Mouse (Mus musculus) kidney, postnatal 25 days (tissue): ENCODE measurements around the gene Syce1l.

Experiments used
- DNase-seq, 2 experiments: peaks; one replicate each; pipeline ENCODE4 v3.0.0; 2021; ENCODE audit warnings: mixed read lengths in 2 of 2

The Syce1l gene

GRCm38 (mm10) chr8:113674611-113675010, 31.6 kb downstream of the Syce1l start:
- no peak for DNase-seq

DNA sequence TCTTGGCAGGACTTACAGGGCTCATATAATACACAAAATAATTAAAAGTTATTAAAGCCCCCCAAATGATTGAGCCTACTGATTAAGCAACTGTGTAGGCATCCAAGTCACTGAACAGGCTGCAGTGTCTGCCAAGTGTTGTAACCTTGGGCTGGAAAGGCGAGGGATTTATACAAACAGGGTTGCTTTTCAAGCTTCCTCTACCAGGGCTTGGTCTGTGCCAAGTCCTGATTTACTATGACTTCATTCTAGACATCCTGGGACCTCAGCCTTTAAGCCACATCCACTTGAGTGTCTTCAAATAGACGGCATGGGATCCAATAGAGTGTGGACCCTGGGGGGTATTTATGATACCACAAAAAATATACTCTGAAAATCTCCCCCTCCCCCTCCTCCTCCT, 32.3 kb downstream of the Syce1l start:
- DNase-seq = no peak

- DNase-seq = no peak
Observed at GRCm38 (mm10) chr8:113676811-113677210, 33.8 kb downstream of the Syce1l start.

DNA sequence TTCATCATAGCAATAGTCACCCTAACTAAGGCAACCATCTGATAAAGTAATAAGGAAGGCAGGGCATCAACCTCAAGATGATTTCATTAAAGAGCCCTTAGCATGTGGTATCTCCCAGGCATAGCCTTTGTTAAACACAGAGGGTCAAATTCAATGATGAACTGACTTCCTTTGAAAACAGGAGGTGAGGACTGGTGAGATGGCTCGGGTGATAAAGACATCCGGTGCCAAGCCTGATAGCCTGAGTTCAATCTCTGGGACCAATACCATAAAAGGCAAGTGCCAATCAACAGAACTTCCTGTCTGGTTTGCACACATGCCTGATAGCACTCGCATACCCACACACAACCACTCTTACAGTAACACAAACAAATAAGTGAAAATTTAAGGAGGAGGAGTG, 36.3 kb downstream of the Syce1l start:
- no peak for DNase-seq

GRCm38 (mm10) chr8:113687889-113688542, 45.0 kb downstream of the Syce1l start:
- DNase-seq = peak in 1 of 2 experiments; percentile 35

DNA sequence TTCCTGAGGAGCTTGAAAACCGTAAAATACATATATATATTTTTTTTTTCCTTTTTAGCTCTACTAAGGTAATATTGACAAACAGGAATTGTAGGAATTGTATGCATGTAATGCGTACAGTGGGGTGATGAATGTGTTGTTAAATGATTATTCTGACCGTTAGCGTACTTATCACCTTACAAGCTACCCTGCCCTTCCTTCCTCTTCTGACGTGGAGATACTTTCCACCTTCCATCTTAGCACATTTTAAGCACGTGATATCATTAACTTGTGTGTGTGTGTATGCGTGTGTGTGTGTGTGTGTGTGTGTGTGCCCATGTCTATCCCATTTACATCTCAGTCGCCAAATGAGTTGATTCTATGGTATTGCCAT, 45.5 kb downstream of the Syce1l start:
- DNase-seq = no peak

DNA sequence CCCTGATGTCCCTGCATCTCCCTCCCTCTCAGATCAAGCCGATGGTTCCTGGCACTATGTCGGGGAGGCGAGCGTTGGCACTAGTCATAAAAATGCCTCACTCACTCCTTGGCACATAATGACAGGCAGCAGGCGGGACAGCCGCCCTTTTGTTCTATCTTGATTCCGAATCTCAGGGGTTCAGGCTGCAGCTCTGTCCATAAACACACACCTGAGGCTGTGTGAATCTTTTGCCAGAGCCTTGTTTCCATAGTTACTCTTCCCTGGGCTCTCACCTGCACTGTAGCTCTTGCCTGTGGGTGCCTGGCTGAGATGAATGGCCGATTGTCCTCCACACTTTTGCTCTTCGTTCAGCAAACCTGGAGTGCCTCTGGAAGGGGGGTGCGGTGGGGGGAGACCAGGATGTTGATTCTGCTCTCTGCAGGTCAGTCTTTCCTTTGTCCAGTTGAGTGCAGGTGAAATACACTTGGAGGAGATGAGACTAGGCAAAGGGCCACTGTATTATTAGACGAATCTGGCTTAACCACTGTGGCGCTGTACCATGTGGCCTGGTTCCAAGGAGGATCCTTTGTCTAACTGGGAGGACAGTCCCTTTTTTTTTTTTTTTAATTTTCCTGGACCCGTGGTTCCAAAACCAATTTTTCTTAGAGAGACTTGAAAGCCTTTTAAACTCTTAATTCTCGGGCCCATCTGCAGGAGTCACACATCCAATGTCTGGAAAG, 48.8 kb downstream of the Syce1l start:
- DNase-seq = no peak

DNA sequence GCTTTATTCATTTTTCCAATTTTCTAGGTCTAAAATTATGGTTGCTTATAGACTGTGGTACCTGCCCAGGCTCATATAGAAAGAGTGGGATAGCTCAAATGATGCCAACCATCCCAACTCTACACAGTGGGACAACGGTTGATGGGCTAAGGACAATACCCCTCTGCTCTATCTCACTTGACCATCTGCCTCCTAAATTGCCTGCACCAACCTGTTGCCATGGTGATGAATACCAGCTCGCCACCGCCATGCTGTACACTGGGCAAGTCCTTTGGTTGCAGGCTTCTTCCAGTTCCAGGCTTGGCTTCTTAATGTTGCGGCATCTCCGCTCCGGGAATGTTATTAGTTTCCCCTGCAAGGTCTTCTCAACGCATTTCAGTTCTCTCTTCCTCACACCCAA, 62.0 kb downstream of the Syce1l start:
- DNase-seq = no peak
